Mouse (Mus musculus) myocyte (in vitro differentiated cells): Measurements from ENCODE around the gene Tcam1. TPM values are rescaled to one million over a fixed set of nuclear protein-coding genes. Genes with fewer than 3 reads are reported as not detected.

Experiments used
- H3K27me3 ChIP-seq: one replicate; pipeline ENCODE4 v1.6.1; 2011; ENCODE audit not compliant: control insufficient read depth, insufficient read depth, insufficient read length
- H3K36me3 ChIP-seq: one replicate; pipeline ENCODE4 v1.6.1; 2011; ENCODE audit not compliant: control insufficient read depth, insufficient read depth
- H3K4me2 ChIP-seq: one replicate; pipeline ENCODE4 v1.6.1; 2011; ENCODE audit warnings: low read depth, control low read depth
- H3K4me3 ChIP-seq: one replicate; pipeline ENCODE4 v1.5.1; 2011; ENCODE audit warnings: mild to moderate bottlenecking, control low read depth, moderate library complexity
- H3K79me2 ChIP-seq: one replicate; pipeline ENCODE4 v1.6.1; 2011; ENCODE audit not compliant: control insufficient read depth, insufficient read depth
- H3ac ChIP-seq: one replicate; pipeline ENCODE4 v1.6.1; 2011; ENCODE audit not compliant: control insufficient read depth, insufficient read length
- CEBPB ChIP-seq: IDR thresholded peaks from 2 replicates; pipeline ENCODE4 v1.6.1; 2011; ENCODE audit warnings: mild to moderate bottlenecking, moderate library complexity; ENCODE audit not compliant: poor library complexity, insufficient read depth, severe bottlenecking
- E2F4 ChIP-seq: IDR thresholded peaks from one replicate; pipeline ENCODE4 v1.6.1; 2011; ENCODE audit warnings: mild to moderate bottlenecking, control low read depth, moderate library complexity; ENCODE audit not compliant: insufficient read depth
- MAX ChIP-seq: IDR thresholded peaks from one replicate; pipeline ENCODE4 v1.6.1; 2011; ENCODE audit warnings: low read depth, mild to moderate bottlenecking, control low read depth
- MYOD1 ChIP-seq, 3 experiments: IDR thresholded peaks; one replicate each; pipeline ENCODE4 v1.6.1; 2011; ENCODE audit warnings: control low read depth in 2 of 3, low read depth in 2 of 3, mild to moderate bottlenecking in 2 of 3, moderate library complexity in 1 of 3; ENCODE audit not compliant: insufficient read length in 2 of 3, control insufficient read depth in 1 of 3
- MYOG ChIP-seq, 3 experiments: IDR thresholded peaks; one replicate each; pipeline ENCODE4 v1.6.1; 2011; ENCODE audit warnings: control low read depth in 2 of 3, low read depth in 2 of 3, mild to moderate bottlenecking in 2 of 3; ENCODE audit not compliant: insufficient read length in 2 of 3, control insufficient read depth in 1 of 3, insufficient read depth in 1 of 3
- POLR2A ChIP-seq: IDR thresholded peaks from one replicate; pipeline ENCODE4 v1.6.1; 2011; ENCODE audit warnings: low read depth, mild to moderate bottlenecking, control low read depth, moderate library complexity; ENCODE audit not compliant: insufficient read length
- POLR2AphosphoS2 ChIP-seq: IDR thresholded peaks from one replicate; pipeline ENCODE4 v1.6.1; 2011; ENCODE audit warnings: low read depth, control low read depth; ENCODE audit not compliant: insufficient read length
- REST ChIP-seq: IDR thresholded peaks from one replicate; pipeline ENCODE4 v1.6.1; 2011; ENCODE audit warnings: mild to moderate bottlenecking, control low read depth, moderate library complexity; ENCODE audit not compliant: insufficient read depth, insufficient read length
- SRF ChIP-seq: IDR thresholded peaks from one replicate; pipeline ENCODE4 v1.6.1; 2011; ENCODE audit warnings: low read depth; ENCODE audit not compliant: control insufficient read depth, insufficient read length
- TCF12 ChIP-seq: IDR thresholded peaks from one replicate; pipeline ENCODE4 v1.6.1; 2011; ENCODE audit warnings: mild to moderate bottlenecking, control low read depth; ENCODE audit not compliant: poor library complexity, insufficient read depth, severe bottlenecking
- TCF3 ChIP-seq: IDR thresholded peaks from one replicate; pipeline ENCODE4 v1.6.1; 2011; ENCODE audit warnings: low read depth, control low read depth; ENCODE audit not compliant: insufficient read length
- USF1 ChIP-seq: IDR thresholded peaks from one replicate; pipeline ENCODE4 v1.6.1; 2011; ENCODE audit warnings: low read depth, mild to moderate bottlenecking, control low read depth, moderate library complexity
- polyA plus RNA-seq: library from polyadenylated mRNA; unstranded; fragments of >200 nt; fragmentation: generic; extraction: Trizol; gene quantifications from one replicate; pipeline ENCODE4 v1.2.1, GENCODE M21; 2012; ENCODE audit warnings: missing spikeins

The Tcam1 gene
- polyA plus RNA-seq, 1 experiment, result 0.11 TPM

DNA sequence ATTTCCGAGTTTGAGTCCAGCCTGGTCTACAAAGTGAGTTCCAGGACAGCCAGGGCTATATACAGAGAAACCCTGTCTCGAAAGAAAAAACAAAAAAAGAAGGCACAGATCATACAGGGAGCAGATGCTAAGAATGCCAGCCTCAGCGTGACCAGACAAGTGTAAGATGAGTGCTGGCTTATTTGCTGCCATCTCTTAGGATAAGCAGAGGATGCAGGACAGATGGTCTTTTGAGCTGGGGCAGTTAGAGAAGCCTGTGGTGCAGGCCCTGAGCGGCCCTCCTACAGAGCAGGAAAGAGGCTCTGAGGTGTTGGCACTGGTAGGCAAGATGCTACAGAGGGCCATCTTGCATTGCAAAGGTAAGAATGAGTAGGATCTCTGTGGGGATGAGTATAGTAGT lies 6.9 kb downstream of the Tcam1 start:
- no peak overlapping the region for H3K4me2 ChIP-seq
- no peaks in the 10 kb centered on the region for H3K27me3 ChIP-seq
- H3K79me2 ChIP-seq, result no peaks in the 10 kb centered on the region
- H3K36me3 ChIP-seq, result no peaks in the 10 kb centered on the region
- TF ChIP-seq MYOG (IDR thresholded peaks at IDR 0.05; ENCODE audit: control insufficient read depth in 1 of 3, insufficient read depth in 1 of 3, insufficient read length in 2 of 3, low read depth in 2 of 3) (no peak), REST (no peak), POLR2A (no peak)
- no peak overlapping the region for H3K4me3 ChIP-seq
- H3ac ChIP-seq, result no peak overlapping the region

GRCm38 (mm10) chr11:106284126-106284525 lies 7.7 kb downstream of the Tcam1 start:
- Histone ChIP-seq H3K4me3 (no peak overlapping the region), H3K4me2 (no peak overlapping the region), H3ac (no peak overlapping the region), H3K27me3 (no peaks in the 10 kb centered on the region), H3K79me2 (no peaks in the 10 kb centered on the region), H3K36me3 (no peaks in the 10 kb centered on the region)
- TF ChIP-seq MAX, result no peak
- no peak for TF ChIP-seq E2F4
- TF ChIP-seq TCF12, result no peak
- TF ChIP-seq REST, result no peak
- TF ChIP-seq SRF, result no peak
- TF ChIP-seq MYOG (IDR thresholded peaks at IDR 0.05; ENCODE audit: control insufficient read depth in 1 of 3, insufficient read depth in 1 of 3, insufficient read length in 2 of 3, low read depth in 2 of 3), result no peak
- TF ChIP-seq MYOD1 (IDR thresholded peaks at IDR 0.05; ENCODE audit: control insufficient read depth in 1 of 3, insufficient read length in 2 of 3, low read depth in 2 of 3), result no peak
- no peak for TF ChIP-seq CEBPB
- no peak for TF ChIP-seq POLR2AphosphoS2
- TF ChIP-seq POLR2A, result no peak
- TF ChIP-seq TCF3, result no peak
- TF ChIP-seq USF1, result no peak

GRCm38 (mm10) chr11:106286206-106286605 lies 9.7 kb downstream of the Tcam1 start:
- TF ChIP-seq USF1, result no peak
- H3K79me2 ChIP-seq, result no peaks in the 10 kb centered on the region
- H3ac ChIP-seq, result no peak overlapping the region
- H3K4me3 ChIP-seq, result no peak overlapping the region
- H3K27me3 ChIP-seq, result no peaks in the 10 kb centered on the region
- H3K36me3 ChIP-seq, result no peaks in the 10 kb centered on the region
- H3K4me2 ChIP-seq, result no peak overlapping the region

DNA sequence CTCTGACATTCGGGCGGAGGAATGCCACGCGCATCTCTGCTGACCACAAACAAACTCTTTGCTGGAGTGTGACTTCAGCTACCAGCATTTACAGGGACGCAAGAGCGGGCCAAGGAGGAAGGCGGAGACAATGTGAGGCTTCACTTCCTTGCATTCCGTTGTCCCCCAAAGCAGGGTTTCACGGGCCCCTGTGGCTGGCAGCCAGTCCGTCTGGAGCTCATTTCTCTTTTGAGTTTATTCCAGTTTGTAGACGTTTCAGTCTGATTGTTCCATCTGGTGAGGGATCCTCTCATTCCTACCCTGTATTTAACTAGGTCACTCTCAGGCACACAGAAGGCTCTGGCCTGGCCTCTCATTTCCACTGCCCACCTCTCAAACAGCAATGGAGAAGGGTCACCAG lies 10.5 kb downstream of the Tcam1 start:
- Histone ChIP-seq H3K4me3 (no peak overlapping the region), H3K4me2 (no peak overlapping the region), H3ac (no peak overlapping the region), H3K27me3 (no peaks in the 10 kb centered on the region), H3K79me2 (no peaks in the 10 kb centered on the region), H3K36me3 (no peaks in the 10 kb centered on the region)
- no peak for TF ChIP-seq POLR2AphosphoS2
- no peak for TF ChIP-seq MYOD1 (IDR thresholded peaks at IDR 0.05; ENCODE audit: control insufficient read depth in 1 of 3, insufficient read length in 2 of 3, low read depth in 2 of 3)
- no peak for TF ChIP-seq REST
- no peak for TF ChIP-seq TCF12
- no peak for TF ChIP-seq TCF3
- no peak for TF ChIP-seq SRF
- TF ChIP-seq E2F4, result no peak
- no peak for TF ChIP-seq POLR2A
- no peak for TF ChIP-seq CEBPB
- TF ChIP-seq MAX, result no peak
- TF ChIP-seq MYOG (IDR thresholded peaks at IDR 0.05; ENCODE audit: control insufficient read depth in 1 of 3, insufficient read depth in 1 of 3, insufficient read length in 2 of 3, low read depth in 2 of 3), result no peak
- no peak for TF ChIP-seq USF1

- Histone ChIP-seq H3K27me3 (no peaks in the 10 kb centered on the region), H3K79me2 (no peaks in the 10 kb centered on the region), H3ac (no peak overlapping the region), H3K4me3 (no peak overlapping the region), H3K36me3 (no peaks in the 10 kb centered on the region), H3K4me2 (no peak overlapping the region)
- no peak for TF ChIP-seq MYOD1 (IDR thresholded peaks at IDR 0.05; ENCODE audit: control insufficient read depth in 1 of 3, insufficient read length in 2 of 3, low read depth in 2 of 3)
Observed at GRCm38 (mm10) chr11:106289369-106289768, 12.9 kb downstream of the Tcam1 start.

GRCm38 (mm10) chr11:106290376-106290775 lies 13.9 kb downstream of the Tcam1 start:
- no peak overlapping the region for H3K4me2 ChIP-seq
- no peak overlapping the region for H3ac ChIP-seq
- H3K36me3 ChIP-seq, result no peaks in the 10 kb centered on the region
- H3K79me2 ChIP-seq, result no peaks in the 10 kb centered on the region
- H3K27me3 ChIP-seq, result no peaks in the 10 kb centered on the region
- H3K4me3 ChIP-seq, result no peak overlapping the region
- no peak for TF ChIP-seq REST
- no peak for TF ChIP-seq USF1
- no peak for TF ChIP-seq MYOG (IDR thresholded peaks at IDR 0.05; ENCODE audit: control insufficient read depth in 1 of 3, insufficient read depth in 1 of 3, insufficient read length in 2 of 3, low read depth in 2 of 3)
- TF ChIP-seq TCF3, result no peak
- TF ChIP-seq MAX, result no peak
- no peak for TF ChIP-seq POLR2A
- no peak for TF ChIP-seq POLR2AphosphoS2
- no peak for TF ChIP-seq MYOD1 (IDR thresholded peaks at IDR 0.05; ENCODE audit: control insufficient read depth in 1 of 3, insufficient read length in 2 of 3, low read depth in 2 of 3)
- no peak for TF ChIP-seq SRF
